Mouse (Mus musculus) kidney, embryonic 16.5 days (tissue): ENCODE results near the gene Rnf208. TPM values are rescaled to one million over a fixed set of nuclear protein-coding genes. Genes with fewer than 3 reads are reported as not detected.

Experiments used
- ATAC-seq: fragments of 200-750 bp; cut with Nextera tagmentation; 2 replicates; pipeline ENCODE4 v1.8.0; 2017; ENCODE audit warnings: moderate TSS enrichment; ENCODE audit not compliant: low FRiP score, low TSS enrichment
- H3K27ac ChIP-seq: fragments of 300-500 bp; sonication (generic); 2 replicates; pipeline ENCODE4 v1.5.1; 2014; ENCODE audit warnings: low read length
- H3K27me3 ChIP-seq: fragments of 300-500 bp; sonication (generic); 2 replicates; pipeline ENCODE4 v1.6.1; 2014; ENCODE audit warnings: low read length, control low read depth, mixed read lengths; ENCODE audit not compliant: insufficient read depth
- H3K36me3 ChIP-seq: fragments of 300-500 bp; sonication (generic); 2 replicates; pipeline ENCODE4 v1.6.1; 2014; ENCODE audit warnings: low read length, control low read depth, mixed read lengths; ENCODE audit not compliant: insufficient read depth
- H3K4me1 ChIP-seq: fragments of 300-500 bp; sonication (generic); 2 replicates; pipeline ENCODE4 v1.6.1; 2014; ENCODE audit warnings: low read length, control low read depth, mixed read lengths; ENCODE audit not compliant: insufficient read depth
- H3K4me2 ChIP-seq: fragments of 300-500 bp; sonication (generic); replicated peaks from 2 replicates; pipeline ENCODE4 v1.6.1; 2014; ENCODE audit warnings: low read depth, low read length
- H3K4me3 ChIP-seq: fragments of 300-500 bp; sonication (generic); 2 replicates; pipeline ENCODE4 v1.5.1; 2014; ENCODE audit warnings: mild to moderate bottlenecking, low read length
- H3K9ac ChIP-seq: fragments of 300-500 bp; sonication (generic); replicated peaks from 2 replicates; pipeline ENCODE4 v1.6.1; 2014; ENCODE audit warnings: low read length
- H3K9me3 ChIP-seq: fragments of 300-500 bp; sonication (generic); 2 replicates; pipeline ENCODE4 v1.6.1; 2016; ENCODE audit warnings: low read length, control low read depth
- WGBS: fragments of 180-500 bp; shearing (Covaris S2); extraction: QIAGEN DNeasy Blood & Tissue Kit; methylation state at CpG from one replicate; pipeline ENCODE4 v1.1.7; 2014; 5-methylcytosine and 5-hydroxymethylcytosine counted together
- polyA plus RNA-seq: library from polyadenylated mRNA; unstranded; fragments of >200 nt; fragmentation: Nextera tagmentation; extraction: Ambion mirVana; gene quantifications from 2 replicates; pipeline ENCODE4 v1.2.1, GENCODE M21; 2015

Rnf208 gene
- polyA plus RNA-seq, 1 experiment from 2014 or later, result 26.3 TPM

DNA sequence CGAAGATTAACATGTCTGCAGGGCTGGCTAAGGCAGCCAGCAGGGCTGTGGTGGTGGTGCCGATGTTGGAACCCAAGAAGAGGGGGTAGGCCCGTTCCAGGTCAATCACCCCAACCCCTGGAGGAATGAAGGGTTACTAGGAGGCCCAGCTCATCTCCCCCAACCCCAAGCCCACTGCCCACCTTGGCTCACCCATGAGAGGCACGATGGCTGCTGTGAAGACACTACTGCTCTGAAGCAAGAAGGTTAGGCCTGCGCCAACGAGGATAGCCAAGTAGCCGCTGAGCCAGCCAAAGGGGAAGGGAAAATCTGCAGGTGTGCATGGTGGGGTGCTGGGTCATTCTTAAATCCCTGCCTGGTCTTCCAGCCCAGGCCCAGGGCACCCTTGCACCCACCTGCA is 11.5 kb upstream of the Rnf208 start:
- H3K9me3 ChIP-seq, result no peaks in the 10 kb centered on the region
- H3K27me3 ChIP-seq, result no peaks in the 10 kb centered on the region
- ATAC-seq, result no peak
- no peak overlapping the region for H3K27ac ChIP-seq
- H3K4me1 ChIP-seq, result peaks cover 16% of the 10 kb centered on the region
- H3K4me3 ChIP-seq, result no peak overlapping the region
- H3K9ac ChIP-seq, result no peak overlapping the region
- no peaks in the 10 kb centered on the region for H3K36me3 ChIP-seq
- H3K4me2 ChIP-seq, result no peak overlapping the region
- 90% methylated on average over 7 of the region's 7 CpGs for WGBS

DNA sequence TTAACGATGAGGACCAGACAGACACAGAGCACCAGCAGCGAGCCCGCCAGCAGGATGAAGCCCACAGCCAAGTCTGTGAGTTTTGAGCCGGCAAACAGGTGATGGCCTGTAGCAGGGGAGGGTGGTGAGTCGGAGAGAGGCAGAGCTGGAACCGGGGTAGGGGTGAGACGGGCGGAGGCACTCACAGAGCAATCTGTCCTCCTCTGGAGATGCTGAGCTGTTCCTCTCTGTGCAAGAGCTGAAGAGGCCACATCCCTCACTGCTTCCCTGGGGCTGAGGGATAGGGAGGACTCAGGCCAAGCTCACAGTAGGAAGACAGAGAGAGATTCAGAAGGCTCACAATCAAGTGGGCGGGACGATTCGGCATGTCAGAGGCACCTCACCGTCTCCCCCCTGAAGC is 11.0 kb upstream of the Rnf208 start:
- Histone ChIP-seq H3K9ac (no peak overlapping the region), H3K4me3 (no peak overlapping the region), H3K27ac (no peak overlapping the region), H3K4me1 (peaks cover 12% of the 10 kb centered on the region), H3K4me2 (no peak overlapping the region), H3K9me3 (no peaks in the 10 kb centered on the region), H3K27me3 (no peaks in the 10 kb centered on the region), H3K36me3 (no peaks in the 10 kb centered on the region)
- WGBS, result 61% methylated on average over 12 of the region's 12 CpGs
- no peak for ATAC-seq

DNA sequence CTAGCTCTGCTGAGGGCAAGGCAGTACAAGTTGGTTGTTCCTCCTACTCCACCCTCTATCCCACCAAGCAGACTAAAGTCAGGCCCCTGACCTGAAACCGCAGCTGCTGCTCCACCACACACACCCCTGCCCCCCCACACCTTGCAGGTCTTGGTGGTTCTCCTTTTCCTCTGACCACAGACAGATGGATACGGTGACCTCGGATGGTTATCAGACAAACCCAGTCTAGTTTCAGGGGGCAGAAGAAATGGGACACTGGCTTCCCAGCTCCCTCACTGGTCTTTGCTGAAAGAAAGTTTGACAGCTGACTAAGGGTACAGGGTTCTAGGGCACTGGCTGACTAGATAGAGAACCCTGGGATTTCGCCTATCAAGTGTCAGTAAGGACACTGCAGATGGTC is 8.6 kb upstream of the Rnf208 start:
- H3K4me1 ChIP-seq, result peaks cover 6% of the 10 kb centered on the region
- H3K27me3 ChIP-seq, result no peaks in the 10 kb centered on the region
- no peaks in the 10 kb centered on the region for H3K9me3 ChIP-seq
- no peak overlapping the region for H3K4me3 ChIP-seq
- no peak for ATAC-seq
- no peak overlapping the region for H3K27ac ChIP-seq
- no peaks in the 10 kb centered on the region for H3K36me3 ChIP-seq
- 78% methylated on average over 4 of the region's 4 CpGs for WGBS
- H3K4me2 ChIP-seq, result no peak overlapping the region
- H3K9ac ChIP-seq, result no peak overlapping the region

DNA sequence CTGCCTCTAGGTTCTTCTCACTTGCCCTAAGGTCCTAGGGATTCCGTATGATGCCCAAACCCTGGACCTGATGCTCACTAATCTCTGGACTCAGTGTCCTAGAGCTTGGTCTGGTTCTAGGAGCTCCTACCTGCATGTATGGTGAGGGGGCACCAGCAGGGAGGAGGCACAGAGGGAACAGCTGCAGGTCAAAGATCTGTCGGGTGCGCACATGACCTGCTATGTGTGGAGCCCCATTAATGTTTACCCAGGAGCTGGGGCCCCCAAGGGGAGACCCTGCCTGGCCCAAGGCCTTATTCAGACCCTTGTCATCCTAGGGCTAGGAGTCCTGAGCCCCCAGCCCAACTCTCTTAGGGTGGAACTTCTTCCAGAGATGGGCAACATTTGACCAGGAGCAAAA is 8.0 kb upstream of the Rnf208 start, which contains the start of gene Slc34a3:
Gene Slc34a3, minus strand, starts transcription at position 315 of the 400 bp plus-strand sequence.
- H3K27ac ChIP-seq, result peak within 1 kb of the TSS; percentile 61; the same call in 1 of the 2 replicates
- 74% methylated on average over 3 of the region's 3 CpGs for WGBS
- no peak within 1 kb of the TSS for H3K4me3 ChIP-seq
- no peaks in the 10 kb centered on the region for H3K36me3 ChIP-seq
- H3K4me1 ChIP-seq, result 0 out of 2 replicates have a peak, but pooled peaks cover under 1% of the 10 kb centered on the region
- no peak within 1 kb of the TSS for H3K4me2 ChIP-seq
- no peak for ATAC-seq
- no peaks in the 10 kb centered on the region for H3K27me3 ChIP-seq
- H3K9me3 ChIP-seq, result no peaks in the 10 kb centered on the region
- no peak within 1 kb of the TSS for H3K9ac ChIP-seq

DNA sequence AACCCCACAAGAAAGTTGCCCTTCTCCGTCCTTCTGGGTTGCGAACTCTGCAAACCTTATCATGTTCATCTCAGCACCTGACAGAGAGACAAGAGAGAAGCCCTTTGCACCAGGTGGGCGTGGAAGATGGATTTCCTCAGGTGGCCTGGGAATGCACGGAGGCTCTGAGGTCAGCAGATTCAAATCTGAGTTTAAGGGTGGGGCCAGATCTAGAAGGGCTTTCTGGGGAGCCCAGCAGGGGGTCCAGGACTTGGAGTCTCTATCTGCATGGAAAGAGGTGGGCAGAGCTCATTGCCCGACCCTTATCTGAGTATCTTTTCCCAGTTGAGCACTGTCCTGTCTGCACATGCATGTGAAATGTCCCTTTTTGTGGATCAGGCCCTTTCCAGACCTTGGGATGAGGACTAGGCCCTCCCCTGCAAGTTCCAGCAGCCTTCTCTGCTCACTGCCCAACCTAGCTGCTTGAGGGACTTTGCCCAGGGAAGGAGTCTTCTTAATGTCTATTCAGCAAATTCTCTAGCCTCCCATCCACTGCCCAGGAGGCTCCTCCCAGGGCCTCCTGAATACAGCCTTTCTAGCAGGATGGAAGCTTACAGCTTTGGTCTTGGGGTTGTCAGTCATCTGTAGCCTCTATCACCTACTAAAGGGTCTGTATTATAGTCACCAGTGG is 7.4 kb upstream of the Rnf208 start:
- H3K27ac ChIP-seq, result peak overlapping the region; percentile 61; the same call in 1 of the 2 replicates
- no peak overlapping the region for H3K4me3 ChIP-seq
- WGBS, result 71% methylated on average over 5 of the region's 5 CpGs
- ATAC-seq, result 0 out of 2 replicates have a peak, but pooled peaks have one; percentile 16
- H3K4me1 ChIP-seq, result no peaks in the 10 kb centered on the region
- H3K9me3 ChIP-seq, result no peaks in the 10 kb centered on the region
- H3K4me2 ChIP-seq, result no peak overlapping the region
- no peak overlapping the region for H3K9ac ChIP-seq
- no peaks in the 10 kb centered on the region for H3K36me3 ChIP-seq
- no peaks in the 10 kb centered on the region for H3K27me3 ChIP-seq

DNA sequence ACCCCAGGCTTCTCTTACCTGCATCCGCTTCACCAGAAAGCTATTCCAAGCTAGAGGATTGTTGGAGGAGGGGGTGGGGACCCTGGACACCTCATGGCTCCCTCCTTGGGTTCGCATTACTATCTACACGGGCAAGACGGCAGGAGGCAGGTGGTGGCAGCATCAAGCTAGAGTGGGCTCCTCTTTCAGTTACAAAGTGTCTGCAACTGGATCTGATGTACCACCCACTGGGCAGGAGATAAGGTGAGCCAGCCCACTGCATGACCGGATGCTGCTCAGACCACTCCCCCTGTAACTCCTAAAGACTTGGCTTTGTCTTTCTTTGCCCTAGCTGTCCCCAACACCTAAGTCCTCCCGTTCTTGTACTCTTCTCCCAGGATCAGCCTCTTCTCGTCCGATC is 5.4 kb upstream of the Rnf208 start, which contains the start of gene Rnf224:
Gene Rnf224, minus strand, starts transcription at position 174 of the 400 bp plus-strand sequence.
- no peak within 1 kb of the TSS for H3K9ac ChIP-seq
- ATAC-seq, result no peak
- no peak within 1 kb of the TSS for H3K4me3 ChIP-seq
- H3K4me1 ChIP-seq, result peaks cover 12% of the 10 kb centered on the region
- WGBS, result 34% methylated on average over 8 of the region's 8 CpGs
- H3K4me2 ChIP-seq, result no peak within 1 kb of the TSS
- H3K27me3 ChIP-seq, result peaks cover 5% of the 10 kb centered on the region
- no peak within 1 kb of the TSS for H3K27ac ChIP-seq
- no peaks in the 10 kb centered on the region for H3K36me3 ChIP-seq
- H3K9me3 ChIP-seq, result no peaks in the 10 kb centered on the region

DNA sequence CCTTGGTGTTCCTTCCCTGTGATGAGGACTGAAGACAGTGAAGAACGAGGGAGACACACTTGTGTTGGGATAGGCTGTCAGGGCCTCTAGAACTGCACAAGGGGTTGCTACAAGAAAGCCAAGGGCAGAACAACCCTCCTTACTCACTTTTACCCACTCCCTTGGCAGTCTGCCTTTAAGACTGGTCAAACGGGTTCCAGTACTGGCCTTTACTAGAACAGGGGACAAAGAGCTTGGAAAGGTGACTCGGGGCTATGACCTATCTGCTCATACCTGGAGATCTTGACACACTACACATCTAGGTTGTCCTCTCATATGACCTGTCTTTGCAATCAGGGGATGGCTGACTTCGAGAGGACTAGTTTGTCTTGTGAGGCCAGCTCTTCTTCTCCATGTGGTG is 4.5 kb upstream of the Rnf208 start:
- no peaks in the 10 kb centered on the region for H3K9me3 ChIP-seq
- 60% methylated on average over 4 of the region's 4 CpGs for WGBS
- no peak overlapping the region for H3K4me2 ChIP-seq

DNA sequence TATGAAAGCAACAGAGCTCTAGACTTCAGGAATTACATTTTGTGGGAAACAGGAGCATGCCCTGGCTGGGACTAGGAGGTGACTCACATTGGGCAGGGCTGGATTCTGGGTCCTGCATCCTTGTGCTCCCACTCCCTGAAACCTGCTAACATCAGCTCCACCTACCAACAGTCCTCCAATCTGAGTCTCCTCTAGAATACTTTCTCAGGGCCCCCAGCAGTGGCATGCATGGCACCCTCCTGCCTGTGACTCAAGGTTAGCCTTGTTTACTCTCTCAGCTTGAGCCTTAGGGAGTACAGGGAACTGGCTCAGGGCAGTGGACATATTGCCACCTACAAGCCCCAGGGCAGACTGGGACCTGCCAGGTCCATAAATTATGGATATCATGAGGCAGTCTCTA is 3.9 kb upstream of the Rnf208 start:
- peak overlapping the region; percentile 45; the same call in 1 of the 2 replicates for H3K27ac ChIP-seq
- no peak overlapping the region for H3K4me2 ChIP-seq

More for the DNA sequence above, 4.5 kb upstream of the Rnf208 start:
- Histone ChIP-seq H3K9ac (no peak overlapping the region), H3K27ac (peak overlapping the region; percentile 45; the same call in 1 of the 2 replicates), H3K4me3 (no peak overlapping the region), H3K27me3 (peaks cover 13% of the 10 kb centered on the region), H3K36me3 (no peaks in the 10 kb centered on the region), H3K4me1 (peaks cover 21% of the 10 kb centered on the region)
- no peak for ATAC-seq

DNA sequence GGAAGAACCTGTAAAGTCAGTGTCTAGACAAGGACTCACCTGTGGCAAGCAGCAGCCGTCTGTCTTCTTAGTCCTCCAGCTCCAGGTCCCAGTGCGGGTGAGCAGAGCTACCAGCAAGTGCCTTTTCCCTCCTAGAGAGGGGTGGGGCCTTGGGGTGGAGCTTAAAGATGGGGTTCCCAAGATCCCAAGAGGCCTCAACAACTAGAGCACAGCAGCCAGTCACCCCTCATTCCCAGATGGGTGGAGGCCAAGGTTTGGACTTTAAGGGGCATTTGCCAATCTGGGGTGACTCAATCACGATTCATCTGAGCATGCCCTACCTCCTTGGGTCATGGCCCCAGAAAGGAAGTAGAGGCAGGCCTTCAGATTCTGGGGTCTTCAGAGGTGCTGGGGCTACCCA is 2.3 kb upstream of the Rnf208 start:
- WGBS, result 86% methylated on average over 3 of the region's 3 CpGs
- Histone ChIP-seq H3K27ac (no peak overlapping the region), H3K4me3 (no peak overlapping the region), H3K9me3 (no peaks in the 10 kb centered on the region), H3K36me3 (no peaks in the 10 kb centered on the region), H3K4me1 (peaks cover 26% of the 10 kb centered on the region), H3K9ac (no peak overlapping the region), H3K4me2 (no peak overlapping the region), H3K27me3 (peaks cover 20% of the 10 kb centered on the region)
- no peak for ATAC-seq

More for the DNA sequence above, 3.9 kb upstream of the Rnf208 start:
- no peak for ATAC-seq
- Histone ChIP-seq H3K9ac (no peak overlapping the region), H3K36me3 (no peaks in the 10 kb centered on the region), H3K4me3 (no peak overlapping the region), H3K4me1 (peaks cover 26% of the 10 kb centered on the region), H3K27me3 (peaks cover 19% of the 10 kb centered on the region), H3K9me3 (no peaks in the 10 kb centered on the region)

DNA sequence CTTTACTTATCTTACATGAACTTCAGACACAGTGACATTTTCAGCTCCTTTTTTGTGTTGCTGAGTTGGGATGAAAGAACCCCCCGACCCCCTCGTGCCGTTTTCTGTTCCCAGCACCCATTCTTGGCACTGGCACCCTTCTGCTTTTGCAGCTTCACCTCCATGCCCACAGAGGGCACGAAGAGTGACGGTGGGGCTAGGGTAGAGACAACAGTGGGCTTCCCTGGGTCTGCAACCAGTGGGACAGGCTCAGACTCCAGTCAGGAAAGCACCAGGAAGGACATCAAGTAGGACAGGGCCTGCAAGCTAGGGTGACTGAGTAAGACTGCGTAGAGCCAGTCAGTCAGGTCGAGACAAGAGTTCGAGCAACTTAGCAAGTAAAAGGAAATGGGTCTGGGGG is 1.7 kb upstream of the Rnf208 start:
- Histone ChIP-seq H3K9ac (peak overlapping the region; percentile 55), H3K4me1 (peaks cover 26% of the 10 kb centered on the region), H3K27ac (peak overlapping the region; percentile 56), H3K9me3 (no peaks in the 10 kb centered on the region), H3K4me2 (peak overlapping the region; percentile 97), H3K4me3 (peak overlapping the region; percentile 63), H3K27me3 (peaks cover 20% of the 10 kb centered on the region), H3K36me3 (0 out of 2 replicates have a peak, but pooled peaks cover under 1% of the 10 kb centered on the region)
- WGBS, result 51% methylated on average over 8 of the region's 8 CpGs
- peak; percentile 12 for ATAC-seq
